Mouse (Mus musculus) intestine, postnatal 0 days (tissue): ENCODE results near the gene Jtb. TPM values are rescaled to one million over a fixed set of nuclear protein-coding genes. Genes with fewer than 3 reads are reported as not detected.

Experiments
- ATAC-seq: fragments of 200-750 bp; cut with Nextera tagmentation; 2 replicates; pipeline ENCODE4 v1.8.0; 2017; ENCODE audit warnings: mild to moderate bottlenecking, moderate TSS enrichment, moderate library complexity
- H3K27ac ChIP-seq: fragments of 300-500 bp; sonication (generic); 2 replicates; pipeline ENCODE4 v1.5.1; 2014; ENCODE audit warnings: mild to moderate bottlenecking, low read depth, low read length, moderate library complexity
- H3K27me3 ChIP-seq: fragments of 300-500 bp; sonication (generic); replicated peaks from 2 replicates; pipeline ENCODE4 v1.6.1; 2014; ENCODE audit warnings: low read length, mixed read lengths; ENCODE audit not compliant: control insufficient read depth, insufficient read depth
- H3K36me3 ChIP-seq: fragments of 300-500 bp; sonication (generic); 2 replicates; pipeline ENCODE4 v1.6.1; 2014; ENCODE audit warnings: mild to moderate bottlenecking, moderate library complexity; ENCODE audit not compliant: control insufficient read depth, insufficient read depth
- H3K4me1 ChIP-seq: fragments of 300-500 bp; sonication (generic); replicated peaks from 2 replicates; pipeline ENCODE4 v1.6.1; 2014; ENCODE audit warnings: antibody characterized with exemption, low read length, mixed read lengths; ENCODE audit not compliant: control insufficient read depth, insufficient read depth
- H3K4me2 ChIP-seq: fragments of 300-500 bp; sonication (generic); replicated peaks from 2 replicates; pipeline ENCODE4 v1.6.1; 2014; ENCODE audit warnings: low read depth, mild to moderate bottlenecking, moderate library complexity
- H3K4me3 ChIP-seq: fragments of 300-500 bp; sonication (generic); 2 replicates; pipeline ENCODE4 v1.5.1; 2014; ENCODE audit warnings: low read depth, low read length
- H3K9ac ChIP-seq: fragments of 300-500 bp; sonication (generic); 2 replicates; pipeline ENCODE4 v1.6.1; 2014; ENCODE audit warnings: mild to moderate bottlenecking, low read depth, low read length
- H3K9me3 ChIP-seq: fragments of 300-500 bp; sonication (generic); 2 replicates; pipeline ENCODE4 v1.6.1; 2016; ENCODE audit warnings: mixed run types; ENCODE audit not compliant: control insufficient read depth
- CTCF ChIP-seq: sonication (generic); IDR thresholded peaks from 2 replicates; pipeline ENCODE4 v1.5.1; 2016; ENCODE audit warnings: low read depth, mild to moderate bottlenecking, control low read depth, antibody characterized with exemption, moderate library complexity
- WGBS: fragments of 180-500 bp; shearing (Covaris S2); extraction: QIAGEN DNeasy Blood & Tissue Kit; methylation state at CpG from one replicate; pipeline ENCODE4 v1.1.7; 2014; 5-methylcytosine and 5-hydroxymethylcytosine counted together
- polyA plus RNA-seq: library from polyadenylated mRNA; unstranded; fragments of >200 nt; fragmentation: Nextera tagmentation; extraction: Ambion mirVana; gene quantifications from 2 replicates; pipeline ENCODE4 v1.2.1, GENCODE M21; 2015

Gene Jtb
- polyA plus RNA-seq, 1 experiment from 2014 or later: 169 TPM

- Histone ChIP-seq H3K9ac (peak overlapping the region; percentile 85; the same call in 1 of the 2 replicates), H3K36me3 (peaks cover 40% of the 10 kb centered on the region), H3K27me3 (no peaks in the 10 kb centered on the region), H3K4me2 (peak overlapping the region; percentile 74), H3K4me3 (peak overlapping the region; percentile 91), H3K4me1 (0 out of 2 replicates have a peak, but pooled peaks cover 4% of the 10 kb centered on the region), H3K27ac (0 out of 2 replicates have a peak overlapping the region, but pooled peaks have one; percentile 81), H3K9me3 (no peaks in the 10 kb centered on the region)
- no peak for ATAC-seq
- WGBS: 8% methylated on average over 2 of the region's 2 CpGs
- no peak for TF ChIP-seq CTCF
Measured at GRCm38 (mm10) chr3:90255194-90255565, 23.8 kb downstream of the Jtb start.

GRCm38 (mm10) chr3:90255784-90256353 is 24.5 kb downstream of the Jtb start:
- H3K36me3 ChIP-seq: peaks cover 40% of the 10 kb centered on the region
- no peak for ATAC-seq
- H3K27me3 ChIP-seq: no peaks in the 10 kb centered on the region
- no peak overlapping the region for H3K4me3 ChIP-seq
- H3K4me2 ChIP-seq: no peak overlapping the region
- H3K9ac ChIP-seq: no peak overlapping the region
- no peaks in the 10 kb centered on the region for H3K9me3 ChIP-seq
- WGBS: 90% methylated on average over 14 of the region's 14 CpGs
- 0 out of 2 replicates have a peak, but pooled peaks cover 4% of the 10 kb centered on the region for H3K4me1 ChIP-seq
- H3K27ac ChIP-seq: no peak overlapping the region
- TF ChIP-seq CTCF: no peak

- peaks cover 41% of the 10 kb centered on the region for H3K36me3 ChIP-seq
- no peak overlapping the region for H3K4me2 ChIP-seq
- H3K27ac ChIP-seq: no peak overlapping the region
- no peaks in the 10 kb centered on the region for H3K9me3 ChIP-seq
- no peaks in the 10 kb centered on the region for H3K27me3 ChIP-seq
- no peak for TF ChIP-seq CTCF
- 0 out of 2 replicates have a peak, but pooled peaks cover 4% of the 10 kb centered on the region for H3K4me1 ChIP-seq
- no peak overlapping the region for H3K9ac ChIP-seq
- ATAC-seq: no peak
- H3K4me3 ChIP-seq: no peak overlapping the region
- WGBS: 91% methylated on average over 19 of the region's 19 CpGs
Measured at GRCm38 (mm10) chr3:90256731-90257530, 25.5 kb downstream of the Jtb start.

GRCm38 (mm10) chr3:90258521-90258920 is 27.1 kb downstream of the Jtb start:
- H3K27ac ChIP-seq: no peak overlapping the region
- H3K4me2 ChIP-seq: no peak overlapping the region
- 0 out of 2 replicates have a peak, but pooled peaks cover 4% of the 10 kb centered on the region for H3K4me1 ChIP-seq
- H3K27me3 ChIP-seq: no peaks in the 10 kb centered on the region
- H3K9ac ChIP-seq: no peak overlapping the region
- no peak for ATAC-seq
- peaks cover 57% of the 10 kb centered on the region for H3K36me3 ChIP-seq
- TF ChIP-seq CTCF: no peak
- no peaks in the 10 kb centered on the region for H3K9me3 ChIP-seq
- H3K4me3 ChIP-seq: no peak overlapping the region
- 67% methylated on average over 4 of the region's 4 CpGs for WGBS

- H3K9ac ChIP-seq: no peak overlapping the region
- H3K4me2 ChIP-seq: no peak overlapping the region
- no peak for TF ChIP-seq CTCF
- no peak overlapping the region for H3K4me3 ChIP-seq
- ATAC-seq: no peak
- peaks cover 53% of the 10 kb centered on the region for H3K36me3 ChIP-seq
- no peaks in the 10 kb centered on the region; the same call in 1 of the 2 replicates for H3K4me1 ChIP-seq
- no peak overlapping the region for H3K27ac ChIP-seq
- H3K27me3 ChIP-seq: no peaks in the 10 kb centered on the region
- WGBS: 95% methylated on average over 5 of the region's 5 CpGs
- H3K9me3 ChIP-seq: no peaks in the 10 kb centered on the region
Measured at GRCm38 (mm10) chr3:90263121-90263771, 31.8 kb downstream of the Jtb start.

- Histone ChIP-seq H3K9ac (peak overlapping the region; percentile 80; the same call in 1 of the 2 replicates), H3K27me3 (no peaks in the 10 kb centered on the region), H3K9me3 (no peaks in the 10 kb centered on the region), H3K36me3 (peaks cover 42% of the 10 kb centered on the region), H3K4me2 (peak overlapping the region; percentile 84), H3K4me3 (peak overlapping the region; percentile 69), H3K27ac (0 out of 2 replicates have a peak overlapping the region, but pooled peaks have one; percentile 94), H3K4me1 (no peaks in the 10 kb centered on the region; the same call in 1 of the 2 replicates)
- no peak for ATAC-seq
- TF ChIP-seq CTCF: no peak
- 34% methylated on average over 10 of the region's 10 CpGs for WGBS
Measured at GRCm38 (mm10) chr3:90264687-90265033, 33.3 kb downstream of the Jtb start.
